Mouse (Mus musculus): ENCODE measurements around the gene Itgam. TPM values are rescaled to one million over a fixed set of nuclear protein-coding genes. Genes with fewer than 3 reads are reported as not detected.
"Not testable (repeated sequence)": the region's sequence is repeated elsewhere in the genome, so short reads cannot be mapped to it uniquely, and the experiment has no call there.

Gene Itgam
- 0.06 and 0.25 TPM in 2 replicates for polyA plus RNA-seq (2016; fragmentation: Nextera tagmentation; extraction: Ambion mirVana)

DNA sequence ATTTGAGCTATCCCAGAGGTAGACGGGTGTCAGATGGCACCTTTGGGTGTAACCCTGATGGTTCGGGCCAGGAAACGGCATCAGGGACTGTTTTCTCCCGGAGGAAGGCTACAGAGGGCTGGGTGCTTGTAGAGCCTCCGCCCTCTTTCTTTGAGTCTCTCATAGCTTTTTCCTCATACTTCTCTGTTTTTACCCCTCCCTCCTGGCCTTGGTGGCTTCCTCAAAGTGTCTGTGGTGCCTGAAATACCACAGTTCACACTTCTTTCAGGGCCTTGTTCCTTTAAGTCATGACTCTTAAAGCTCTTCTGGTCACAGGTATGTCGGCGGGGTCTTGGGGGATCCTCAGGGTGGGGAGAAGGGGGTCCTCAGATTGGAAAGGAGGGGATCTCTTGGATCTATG is at the start of gene Itgam, which contains the start of gene Gm49368:
Itgam (plus strand) TSS at position 185 of the 400 bp plus-strand sequence.
Gm49368 (plus strand) TSS at position 228 of the 400 bp plus-strand sequence.
- no peaks in the 10 kb centered on the region for H3K9me3 ChIP-seq
- H3K4me1 ChIP-seq = no peaks in the 10 kb centered on the region
- no peak for DNase-seq (ENCODE audit: low spot score)
- no peaks in the 10 kb centered on the region for H3K27me3 ChIP-seq (ENCODE audit: insufficient read depth, poor library complexity, severe bottlenecking)
- no peak within 1 kb of the TSS for H3K27ac ChIP-seq
- no peak within 1 kb of the TSS for H3K4me3 ChIP-seq
- 84% methylated on average over 7 of the region's 7 CpGs for WGBS
- no peaks in the 10 kb centered on the region for H3K36me3 ChIP-seq

DNA sequence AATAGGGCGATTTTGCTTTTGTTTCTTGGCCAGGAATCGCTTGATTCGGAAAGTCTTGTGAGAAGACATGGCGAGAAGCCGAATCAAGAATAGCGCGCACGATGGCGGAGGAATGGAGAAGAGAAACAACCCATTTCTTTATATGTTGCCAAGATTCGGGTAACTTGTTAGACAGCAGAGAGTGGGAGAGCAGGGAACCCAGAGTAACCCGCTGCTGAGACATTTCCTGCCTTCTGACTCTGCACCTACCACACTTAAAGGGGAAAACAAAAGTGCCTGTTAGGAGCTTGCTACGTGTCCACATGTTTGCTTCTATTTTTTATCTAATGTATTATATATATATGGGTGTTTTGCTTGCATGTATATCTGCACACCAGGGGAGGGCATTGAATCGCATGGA is 49.3 kb upstream of the Itgam start:
- Histone ChIP-seq H3K36me3 (no peaks in the 10 kb centered on the region), H3K4me1 (peaks cover 11% of the 10 kb centered on the region), H3K27ac (no peak overlapping the region), H3K4me3 (no peak overlapping the region), H3K27me3 (ENCODE audit: insufficient read depth, poor library complexity, severe bottlenecking) (peaks cover 33% of the 10 kb centered on the region), H3K9me3 (no peaks in the 10 kb centered on the region)
- WGBS = 86% methylated on average over 13 of the region's 13 CpGs
- no peak for DNase-seq (ENCODE audit: low spot score)

DNA sequence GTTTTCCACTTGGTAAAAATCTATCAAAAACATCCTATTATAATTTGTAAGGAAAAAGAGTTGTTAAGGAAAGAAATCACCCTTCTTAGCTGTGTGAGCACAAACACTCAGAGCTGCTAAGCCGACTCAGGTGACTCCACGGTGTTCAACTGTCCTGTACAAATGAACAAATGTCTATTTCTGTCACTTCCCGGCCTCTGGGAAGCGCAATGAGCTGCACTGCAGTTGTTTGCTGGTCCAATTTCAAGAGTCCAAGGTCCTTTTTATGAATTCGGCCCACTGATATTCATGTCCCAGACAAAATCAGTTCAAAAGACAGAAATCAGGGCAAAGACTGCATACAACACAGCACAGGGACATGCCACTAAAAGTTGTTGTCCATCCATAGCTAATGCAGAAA is 46.3 kb upstream of the Itgam start:
- 71% methylated on average over 5 of the region's 5 CpGs for WGBS
- H3K36me3 ChIP-seq; H3K4me1 ChIP-seq; H3K4me3 ChIP-seq; H3K27me3 ChIP-seq (ENCODE audit: insufficient read depth, poor library complexity, severe bottlenecking); H3K27ac ChIP-seq; DNase-seq (ENCODE audit: low spot score); H3K9me3 ChIP-seq: not testable (repeated sequence)

- Histone ChIP-seq H3K9me3 (no peaks in the 10 kb centered on the region), H3K27ac (no peak overlapping the region), H3K4me1 (no peaks in the 10 kb centered on the region), H3K27me3 (ENCODE audit: insufficient read depth, poor library complexity, severe bottlenecking) (peaks cover 8% of the 10 kb centered on the region; the same call in 1 of the 2 replicates), H3K4me3 (no peak overlapping the region), H3K36me3 (no peaks in the 10 kb centered on the region)
- WGBS = 89% methylated on average over 6 of the region's 6 CpGs
- no peak for DNase-seq (ENCODE audit: low spot score)
Observed at GRCm38 (mm10) chr7:128016650-128017049, 45.8 kb upstream of the Itgam start.

DNA sequence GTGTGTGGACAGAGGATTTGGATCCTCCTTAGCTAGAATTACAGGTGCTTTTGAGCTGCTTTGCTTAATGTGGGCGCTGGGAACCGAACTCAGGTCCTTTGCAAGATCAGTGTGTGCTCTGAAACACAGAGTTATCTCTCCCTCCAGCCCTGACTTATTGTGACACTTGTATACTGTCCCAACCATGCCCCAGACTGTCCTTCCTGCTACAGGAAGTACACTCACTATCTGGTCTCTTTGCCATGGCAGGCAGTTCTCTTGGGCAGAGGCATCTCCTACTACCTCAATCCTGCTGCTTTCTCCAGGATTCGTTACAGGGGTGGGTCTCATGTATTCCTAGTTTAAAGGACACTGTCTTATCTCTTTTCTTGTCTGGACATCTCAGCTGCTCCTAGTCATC is 44.2 kb upstream of the Itgam start:
- Histone ChIP-seq H3K4me3 (no peak overlapping the region), H3K27me3 (ENCODE audit: insufficient read depth, poor library complexity, severe bottlenecking) (no peaks in the 10 kb centered on the region), H3K9me3 (no peaks in the 10 kb centered on the region), H3K4me1 (no peaks in the 10 kb centered on the region), H3K27ac (no peak overlapping the region), H3K36me3 (no peaks in the 10 kb centered on the region)
- no peak for DNase-seq (ENCODE audit: low spot score)
- WGBS = 85% methylated on average over 3 of the region's 3 CpGs

GRCm38 (mm10) chr7:128019187-128019586 is 43.3 kb upstream of the Itgam start:
- Histone ChIP-seq H3K36me3 (no peaks in the 10 kb centered on the region), H3K4me1 (no peaks in the 10 kb centered on the region), H3K4me3 (no peak overlapping the region), H3K9me3 (no peaks in the 10 kb centered on the region), H3K27ac (no peak overlapping the region), H3K27me3 (ENCODE audit: insufficient read depth, poor library complexity, severe bottlenecking) (no peaks in the 10 kb centered on the region)
- WGBS = 55% methylated on average over 2 of the region's 2 CpGs
- DNase-seq (ENCODE audit: low spot score) = no peak

DNA sequence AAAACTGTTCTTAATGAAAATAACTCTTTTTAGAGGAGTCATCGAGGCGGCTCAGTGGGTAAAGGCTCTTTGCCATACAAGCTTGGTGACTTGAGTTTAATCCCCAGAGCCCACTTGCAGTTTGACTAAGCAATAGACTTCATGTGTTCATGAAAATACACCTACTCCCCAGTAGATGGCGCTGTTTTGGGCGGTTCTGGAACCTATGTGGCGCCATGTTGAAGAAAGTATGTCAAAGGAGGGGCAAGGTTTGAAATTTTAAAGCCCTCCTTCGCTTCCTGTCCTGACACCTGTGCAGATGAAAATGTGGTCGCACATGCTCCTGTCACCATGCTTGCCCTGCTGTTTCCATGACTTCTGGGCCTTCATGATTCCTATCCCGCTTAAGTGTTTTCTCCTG is 39.5 kb upstream of the Itgam start:
- WGBS = 57% methylated on average over 8 of the region's 8 CpGs
- Histone ChIP-seq H3K36me3 (no peaks in the 10 kb centered on the region), H3K4me3 (no peak overlapping the region), H3K27ac (no peak overlapping the region), H3K4me1 (no peaks in the 10 kb centered on the region), H3K9me3 (no peaks in the 10 kb centered on the region), H3K27me3 (ENCODE audit: insufficient read depth, poor library complexity, severe bottlenecking) (no peaks in the 10 kb centered on the region)
- no peak for DNase-seq (ENCODE audit: low spot score)

DNA sequence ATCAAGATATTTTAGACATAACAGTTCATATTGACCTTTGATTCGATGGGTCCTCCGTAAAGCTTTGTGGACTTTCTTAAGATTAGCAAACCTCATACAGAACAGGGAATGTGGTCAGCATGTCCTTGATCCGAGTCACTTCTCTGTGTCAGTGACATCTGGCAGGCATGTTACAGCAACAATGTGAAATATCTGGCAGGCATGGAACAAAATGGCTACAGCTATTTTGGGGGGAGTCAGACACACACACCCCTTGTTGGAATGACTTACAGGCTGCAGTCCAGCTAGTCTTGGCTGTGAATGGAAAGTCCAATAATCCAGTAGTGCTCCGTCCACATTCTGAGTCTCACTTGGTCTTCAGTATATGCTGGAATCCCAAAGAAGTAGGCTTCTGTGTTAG is 38.9 kb upstream of the Itgam start:
- no peak overlapping the region for H3K4me3 ChIP-seq
- H3K9me3 ChIP-seq = no peaks in the 10 kb centered on the region
- H3K27ac ChIP-seq = no peak overlapping the region
- no peaks in the 10 kb centered on the region for H3K4me1 ChIP-seq
- no peak for DNase-seq (ENCODE audit: low spot score)
- no peaks in the 10 kb centered on the region for H3K36me3 ChIP-seq
- no peaks in the 10 kb centered on the region for H3K27me3 ChIP-seq (ENCODE audit: insufficient read depth, poor library complexity, severe bottlenecking)
- WGBS = 83% methylated on average over 4 of the region's 4 CpGs

DNA sequence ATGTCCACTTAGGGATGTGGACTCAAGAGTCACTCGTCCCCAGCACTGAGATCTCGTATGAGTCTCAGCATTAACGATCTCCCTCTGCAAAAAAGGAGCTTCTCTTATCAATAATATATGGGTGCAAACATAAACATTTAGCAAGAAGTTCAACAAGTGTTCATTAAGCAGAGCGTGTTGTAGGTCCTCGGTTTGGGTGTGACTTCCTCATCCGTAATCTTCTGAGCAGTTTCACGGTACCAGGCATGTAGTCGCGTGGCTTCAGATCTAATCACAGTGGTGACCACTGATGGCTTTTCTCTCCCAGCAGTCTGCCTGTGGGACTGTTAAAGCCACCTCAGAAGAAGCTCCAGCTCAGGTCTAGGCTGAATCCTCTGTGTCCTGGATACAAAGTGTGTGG is 38.1 kb upstream of the Itgam start:
- H3K4me3 ChIP-seq = no peak overlapping the region
- H3K4me1 ChIP-seq = no peaks in the 10 kb centered on the region
- no peaks in the 10 kb centered on the region for H3K36me3 ChIP-seq
- 83% methylated on average over 9 of the region's 9 CpGs for WGBS
- H3K9me3 ChIP-seq = no peaks in the 10 kb centered on the region
- H3K27me3 ChIP-seq (ENCODE audit: insufficient read depth, poor library complexity, severe bottlenecking) = no peaks in the 10 kb centered on the region
- H3K27ac ChIP-seq = no peak overlapping the region
- DNase-seq (ENCODE audit: low spot score) = no peak

DNA sequence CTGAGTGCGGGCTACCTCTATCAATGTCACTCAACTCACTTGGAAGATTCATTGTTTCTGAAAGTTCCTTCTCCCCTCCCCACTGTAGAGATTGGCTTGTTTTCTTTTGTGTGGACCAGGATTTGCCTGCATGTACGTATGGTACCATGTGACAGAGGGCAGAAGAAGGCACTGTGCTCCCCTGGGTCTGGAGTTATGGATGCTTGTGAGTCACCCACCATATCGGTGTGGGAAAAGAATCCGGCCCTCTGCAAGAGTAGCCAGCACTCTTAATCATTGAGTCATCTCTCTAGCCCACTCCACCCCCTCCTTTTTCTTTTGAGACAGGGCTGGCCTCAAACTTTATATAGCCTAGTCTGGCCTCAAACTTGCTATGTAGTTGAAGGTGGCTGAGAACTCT is 37.5 kb upstream of the Itgam start:
- DNase-seq (ENCODE audit: low spot score) = no peak
- Histone ChIP-seq H3K27me3 (ENCODE audit: insufficient read depth, poor library complexity, severe bottlenecking) (no peaks in the 10 kb centered on the region), H3K4me1 (no peaks in the 10 kb centered on the region), H3K4me3 (no peak overlapping the region), H3K27ac (no peak overlapping the region), H3K36me3 (no peaks in the 10 kb centered on the region), H3K9me3 (no peaks in the 10 kb centered on the region)
- WGBS = 77% methylated on average over 4 of the region's 4 CpGs

DNA sequence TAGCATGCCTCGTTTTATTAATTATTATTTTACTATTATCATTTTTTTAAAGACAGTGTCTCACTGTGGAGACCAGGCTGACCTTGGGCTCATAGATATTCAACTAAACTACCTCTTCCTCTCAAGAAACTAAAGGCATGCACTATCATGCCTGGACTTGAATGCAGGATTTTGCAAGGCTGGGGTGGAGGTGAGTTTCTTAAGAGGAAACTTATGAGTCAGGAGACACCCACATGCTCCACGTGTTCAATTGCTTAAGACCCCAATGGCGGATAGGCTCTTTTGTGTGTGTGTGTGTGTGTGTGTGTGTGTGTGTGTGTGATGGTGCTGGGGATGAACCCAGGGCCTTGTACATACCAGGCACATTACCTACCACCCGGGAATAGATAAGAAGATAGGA is 37.1 kb upstream of the Itgam start:
- Histone ChIP-seq H3K4me3 (no peak overlapping the region), H3K27me3 (ENCODE audit: insufficient read depth, poor library complexity, severe bottlenecking) (no peaks in the 10 kb centered on the region), H3K9me3 (no peaks in the 10 kb centered on the region), H3K4me1 (no peaks in the 10 kb centered on the region), H3K36me3 (no peaks in the 10 kb centered on the region), H3K27ac (no peak overlapping the region)
- no peak for DNase-seq (ENCODE audit: low spot score)
- 64% methylated on average over 4 of the region's 4 CpGs for WGBS

DNA sequence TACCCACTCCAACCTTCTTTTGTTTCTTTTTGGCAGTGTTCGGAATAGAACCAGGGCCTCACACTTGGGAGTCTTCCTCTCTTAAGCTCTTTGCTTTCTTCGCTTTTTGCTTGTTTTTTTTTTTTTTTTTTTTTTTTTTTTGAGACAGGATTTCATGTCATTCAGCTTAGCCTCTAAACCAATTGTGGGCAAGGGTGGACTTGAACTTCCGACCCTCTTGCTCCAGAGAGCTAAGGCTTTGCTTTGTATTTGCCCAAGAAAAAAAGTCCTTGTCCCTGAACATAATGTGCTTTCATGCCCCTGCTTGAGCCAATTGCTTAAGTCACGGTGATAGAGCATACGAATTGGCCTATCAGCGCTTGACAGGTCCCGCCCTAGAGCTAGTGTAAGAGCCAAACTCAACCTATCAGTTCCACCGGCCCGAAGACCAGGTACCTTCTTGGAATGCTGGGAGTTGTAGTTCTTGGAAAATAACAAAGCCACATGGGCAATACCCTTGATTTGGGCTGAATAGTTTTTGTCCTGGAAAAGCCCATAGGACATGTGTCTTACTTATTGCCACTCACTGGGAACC is 30.9 kb upstream of the Itgam start:
- Histone ChIP-seq H3K36me3 (no peaks in the 10 kb centered on the region), H3K27me3 (ENCODE audit: insufficient read depth, poor library complexity, severe bottlenecking) (no peaks in the 10 kb centered on the region), H3K9me3 (no peaks in the 10 kb centered on the region), H3K4me3 (no peak overlapping the region), H3K27ac (no peak overlapping the region), H3K4me1 (no peaks in the 10 kb centered on the region)
- peak; percentile 85 for DNase-seq (ENCODE audit: low spot score)
- WGBS = 43% methylated on average over 9 of the region's 9 CpGs

DNA sequence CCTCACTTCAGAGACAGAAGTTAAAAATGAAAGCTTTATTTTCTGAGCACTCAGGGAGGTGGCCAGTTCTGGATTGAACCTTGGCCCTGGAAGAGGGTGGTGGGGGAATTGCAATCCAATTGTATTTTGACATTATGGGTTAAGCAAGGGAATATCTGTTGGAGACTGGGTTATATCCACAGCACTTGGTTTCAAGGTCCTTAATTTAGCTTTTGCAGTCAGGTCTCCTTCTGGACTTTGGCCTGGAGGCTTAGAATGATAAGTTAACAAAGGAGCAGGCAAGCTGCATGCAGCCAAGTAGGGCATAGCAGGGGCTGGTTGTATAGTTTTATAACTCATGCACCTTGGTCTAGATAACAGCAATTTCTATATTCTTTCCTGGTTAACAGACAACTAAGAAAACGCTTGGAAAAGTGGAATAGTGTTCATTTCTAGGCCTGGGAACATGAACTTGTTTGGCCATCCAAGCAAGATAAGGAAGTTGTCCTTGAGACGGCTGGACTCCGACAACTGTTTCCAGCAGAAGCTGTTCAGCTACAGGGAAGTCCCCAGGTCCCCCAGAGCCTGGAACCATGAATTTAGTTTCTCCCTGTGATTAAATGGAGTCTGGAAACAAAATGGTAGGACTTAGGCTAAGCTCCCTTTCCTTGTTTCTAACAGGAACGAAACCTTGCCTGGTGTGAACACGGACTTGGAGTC is 30.0 kb upstream of the Itgam start:
- H3K9me3 ChIP-seq = no peaks in the 10 kb centered on the region
- WGBS = 74% methylated on average over 5 of the region's 5 CpGs
- DNase-seq (ENCODE audit: low spot score) = no peak
- H3K36me3 ChIP-seq = no peaks in the 10 kb centered on the region
- no peak overlapping the region for H3K27ac ChIP-seq
- H3K27me3 ChIP-seq (ENCODE audit: insufficient read depth, poor library complexity, severe bottlenecking) = no peaks in the 10 kb centered on the region
- H3K4me3 ChIP-seq = no peak overlapping the region
- H3K4me1 ChIP-seq = no peaks in the 10 kb centered on the region

DNA sequence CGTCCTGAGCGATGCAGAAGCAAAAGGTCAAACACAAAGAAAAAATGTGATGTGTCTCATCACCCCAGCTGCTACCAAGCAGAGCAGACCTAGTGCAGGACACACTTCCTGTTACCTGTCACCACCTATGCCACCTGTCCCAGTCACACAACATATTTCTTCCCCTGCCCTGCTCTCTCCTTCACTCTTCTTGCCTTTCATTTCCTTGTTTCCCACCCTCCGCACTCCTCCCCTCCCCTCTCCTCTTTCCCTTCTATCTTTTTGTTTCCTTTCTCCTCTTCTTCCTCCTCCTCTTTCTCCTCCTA is 29.5 kb upstream of the Itgam start:
- Histone ChIP-seq H3K27me3 (ENCODE audit: insufficient read depth, poor library complexity, severe bottlenecking) (no peaks in the 10 kb centered on the region), H3K36me3 (no peaks in the 10 kb centered on the region), H3K4me3 (no peak overlapping the region), H3K4me1 (no peaks in the 10 kb centered on the region), H3K9me3 (no peaks in the 10 kb centered on the region), H3K27ac (no peak overlapping the region)
- no peak for DNase-seq (ENCODE audit: low spot score)
- 89% methylated on average over 3 of the region's 3 CpGs for WGBS

Data from heart, embryonic 10.5 days (tissue).